Mouse (Mus musculus) spleen, adult 12 weeks (tissue): ENCODE results near the gene Vmn1r169.
"Not testable (repeated sequence)": the region's sequence is repeated elsewhere in the genome, so short reads cannot be mapped to it uniquely, and the experiment has no call there.

ENCODE experiments used
- DNase-seq: peaks from one replicate; pipeline ENCODE4 v3.0.0; 2022; ENCODE audit warnings: low spot score

Vmn1r169 gene

DNA sequence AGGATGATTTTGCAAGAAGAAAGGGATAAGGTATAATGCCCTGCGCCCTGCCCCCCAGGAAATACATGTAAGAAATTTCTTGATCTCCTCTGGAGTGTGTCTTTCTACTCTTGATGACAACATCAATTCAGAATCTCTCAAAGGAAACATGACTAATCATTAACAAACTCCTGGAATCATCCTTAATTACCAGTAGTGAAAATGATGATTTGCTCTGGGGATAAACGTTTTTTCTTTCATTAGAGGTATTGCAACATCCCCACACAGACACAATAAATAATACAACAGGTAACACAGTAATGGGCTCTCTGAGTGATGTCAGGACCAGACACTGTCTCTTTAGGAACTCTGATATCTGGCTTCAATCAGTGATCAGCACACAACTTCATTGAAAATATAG is at the start of gene Vmn1r169:
Gene Vmn1r169 (plus strand): TSS at position 301 of the 400 bp plus-strand sequence.
- not testable (repeated sequence) for DNase-seq

DNA sequence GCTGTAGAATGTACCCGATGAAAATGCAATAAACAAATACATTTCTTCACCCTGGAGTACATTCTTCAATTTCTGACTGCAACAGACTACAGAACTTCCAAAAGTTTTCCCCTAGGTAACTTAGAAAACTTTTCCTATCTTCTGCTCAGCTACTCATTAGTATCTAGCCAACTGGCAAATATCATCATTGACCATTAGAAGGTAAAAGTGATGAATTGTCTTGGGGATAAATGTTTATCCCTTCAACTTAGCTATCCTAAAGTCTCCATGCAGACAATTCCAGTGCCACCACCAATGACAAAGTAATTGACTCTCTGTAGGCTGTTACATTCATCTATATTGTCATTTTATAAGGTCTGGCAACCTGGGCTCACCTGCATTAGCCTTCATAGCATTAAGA is 35.9 kb upstream of the Vmn1r169 start, which contains the start of gene Vmn1r168:
Gene Vmn1r168 (plus strand): TSS at position 301 of the 400 bp plus-strand sequence.
- DNase-seq = not testable (repeated sequence)

DNA sequence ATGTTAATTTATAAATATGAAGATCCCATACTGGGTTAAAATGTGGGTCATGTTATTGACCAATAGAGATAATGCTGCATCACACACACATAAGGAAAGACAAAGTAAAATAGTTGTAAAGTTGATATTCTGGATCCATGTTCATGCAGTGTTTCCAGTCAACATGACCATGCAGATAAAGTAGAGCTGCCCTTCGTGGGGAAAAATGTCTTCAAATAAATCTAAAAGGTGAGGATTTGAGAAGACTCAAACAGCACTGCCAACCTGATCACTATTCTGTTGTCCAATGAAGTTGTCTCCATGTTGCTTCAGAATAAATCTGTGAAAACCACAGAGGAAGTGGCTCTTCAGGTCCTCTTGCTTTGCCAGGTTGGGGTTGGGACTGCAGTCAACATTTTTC is 30.5 kb downstream of the Vmn1r169 start, which contains the start of gene Vmn1r170:
Gene Vmn1r170 (plus strand): TSS at position 301 of the 400 bp plus-strand sequence.
- not testable (repeated sequence) for DNase-seq
